Mouse (Mus musculus): ENCODE measurements around the gene Celf5. TPM values are rescaled to one million over a fixed set of nuclear protein-coding genes. Genes with fewer than 3 reads are reported as not detected.

The Celf5 gene
- polyA plus RNA-seq, 1 experiment, result 309 TPM

- H3K4me1 ChIP-seq (ENCODE audit: control insufficient read depth, insufficient read depth, low read length), result peaks cover 4% of the 10 kb centered on the region
- H3K27ac ChIP-seq (ENCODE audit: insufficient read depth, low read length), result no peak overlapping the region
- TF ChIP-seq POLR2A (IDR thresholded peaks at IDR 0.05; ENCODE audit: extremely low read depth, insufficient read depth, low read length), result no peak
- no peak for TF ChIP-seq CTCF (IDR thresholded peaks at IDR 0.05; ENCODE audit: extremely low read depth, insufficient read depth, low read length)
- peak overlapping the region; percentile 24 for H3K4me3 ChIP-seq (ENCODE audit: insufficient read depth, low read length)
Observed at GRCm38 (mm10) chr10:81432169-81432867, 50.2 kb downstream of the Celf5 start.

GRCm38 (mm10) chr10:81431526-81432168 is 50.9 kb downstream of the Celf5 start:
- Histone ChIP-seq H3K27ac (ENCODE audit: insufficient read depth, low read length) (no peak overlapping the region), H3K4me3 (ENCODE audit: insufficient read depth, low read length) (peak overlapping the region; percentile 52; the same call in 1 of the 2 replicates), H3K4me1 (ENCODE audit: control insufficient read depth, insufficient read depth, low read length) (peaks cover 5% of the 10 kb centered on the region)
- TF ChIP-seq POLR2A (IDR thresholded peaks at IDR 0.05; ENCODE audit: extremely low read depth, insufficient read depth, low read length), result no peak
- no peak for TF ChIP-seq CTCF (IDR thresholded peaks at IDR 0.05; ENCODE audit: extremely low read depth, insufficient read depth, low read length)

GRCm38 (mm10) chr10:81430831-81431525 is 51.5 kb downstream of the Celf5 start:
- peak overlapping the region; percentile 52 for H3K4me3 ChIP-seq (ENCODE audit: insufficient read depth, low read length)
- H3K27ac ChIP-seq (ENCODE audit: insufficient read depth, low read length), result peak overlapping the region; percentile 95
- H3K4me1 ChIP-seq (ENCODE audit: control insufficient read depth, insufficient read depth, low read length), result peaks cover 5% of the 10 kb centered on the region
- no peak for TF ChIP-seq CTCF (IDR thresholded peaks at IDR 0.05; ENCODE audit: extremely low read depth, insufficient read depth, low read length)
- TF ChIP-seq POLR2A (IDR thresholded peaks at IDR 0.05; ENCODE audit: extremely low read depth, insufficient read depth, low read length), result peak; percentile 52; the same call in 1 of the 2 replicates

- peaks cover 5% of the 10 kb centered on the region for H3K4me1 ChIP-seq (ENCODE audit: control insufficient read depth, insufficient read depth, low read length)
- H3K27ac ChIP-seq (ENCODE audit: insufficient read depth, low read length), result peak overlapping the region; percentile 95
- TF ChIP-seq POLR2A (IDR thresholded peaks at IDR 0.05; ENCODE audit: extremely low read depth, insufficient read depth, low read length) (no peak), CTCF (IDR thresholded peaks at IDR 0.05; ENCODE audit: extremely low read depth, insufficient read depth, low read length) (no peak)
- peak overlapping the region; percentile 52 for H3K4me3 ChIP-seq (ENCODE audit: insufficient read depth, low read length)
Observed at GRCm38 (mm10) chr10:81430141-81430830, 52.2 kb downstream of the Celf5 start.

- Histone ChIP-seq H3K4me1 (ENCODE audit: control insufficient read depth, insufficient read depth, low read length) (peaks cover 7% of the 10 kb centered on the region), H3K4me3 (ENCODE audit: insufficient read depth, low read length) (peak overlapping the region; percentile 52), H3K27ac (ENCODE audit: insufficient read depth, low read length) (peak overlapping the region; percentile 85; the same call in 1 of the 2 replicates)
- TF ChIP-seq CTCF (IDR thresholded peaks at IDR 0.05; ENCODE audit: extremely low read depth, insufficient read depth, low read length) (no peak), POLR2A (IDR thresholded peaks at IDR 0.05; ENCODE audit: extremely low read depth, insufficient read depth, low read length) (0 out of 2 replicates have a peak, but pooled peaks have one; percentile 42)
Observed at GRCm38 (mm10) chr10:81429605-81430061, 52.9 kb downstream of the Celf5 start.

GRCm38 (mm10) chr10:81429092-81429491 is 53.4 kb downstream of the Celf5 start:
- TF ChIP-seq CTCF (IDR thresholded peaks at IDR 0.05; ENCODE audit: extremely low read depth, insufficient read depth, low read length), result no peak
- TF ChIP-seq POLR2A (IDR thresholded peaks at IDR 0.05; ENCODE audit: extremely low read depth, insufficient read depth, low read length), result no peak
- H3K27ac ChIP-seq (ENCODE audit: insufficient read depth, low read length), result 0 out of 2 replicates have a peak overlapping the region, but pooled peaks have one; percentile 26
- peak overlapping the region; percentile 52; the same call in 1 of the 2 replicates for H3K4me3 ChIP-seq (ENCODE audit: insufficient read depth, low read length)
- peaks cover 8% of the 10 kb centered on the region for H3K4me1 ChIP-seq (ENCODE audit: control insufficient read depth, insufficient read depth, low read length)

GRCm38 (mm10) chr10:81428507-81428870 is 54.0 kb downstream of the Celf5 start:
- Histone ChIP-seq H3K4me1 (ENCODE audit: control insufficient read depth, insufficient read depth, low read length) (peaks cover 7% of the 10 kb centered on the region; the same call in 1 of the 2 replicates), H3K4me3 (ENCODE audit: insufficient read depth, low read length) (no peak overlapping the region), H3K27ac (ENCODE audit: insufficient read depth, low read length) (no peak overlapping the region)
- no peak for TF ChIP-seq CTCF (IDR thresholded peaks at IDR 0.05; ENCODE audit: extremely low read depth, insufficient read depth, low read length)
- no peak for TF ChIP-seq POLR2A (IDR thresholded peaks at IDR 0.05; ENCODE audit: extremely low read depth, insufficient read depth, low read length)

- Histone ChIP-seq H3K27ac (ENCODE audit: insufficient read depth, low read length) (no peak overlapping the region), H3K4me1 (ENCODE audit: control insufficient read depth, insufficient read depth, low read length) (peaks cover 7% of the 10 kb centered on the region; the same call in 1 of the 2 replicates), H3K4me3 (ENCODE audit: insufficient read depth, low read length) (no peak overlapping the region; the same call in 1 of the 2 replicates)
- no peak for TF ChIP-seq POLR2A (IDR thresholded peaks at IDR 0.05; ENCODE audit: extremely low read depth, insufficient read depth, low read length)
- no peak for TF ChIP-seq CTCF (IDR thresholded peaks at IDR 0.05; ENCODE audit: extremely low read depth, insufficient read depth, low read length)
Observed at GRCm38 (mm10) chr10:81427804-81428506, 54.6 kb downstream of the Celf5 start.

Measured in cortical plate, adult 2 months (tissue).